Mouse (Mus musculus): ENCODE data around the gene Plekho1. TPM values are rescaled to one million over a fixed set of nuclear protein-coding genes. Genes with fewer than 3 reads are reported as not detected.
"Not testable (repeated sequence)": the region's sequence is repeated elsewhere in the genome, so short reads cannot be mapped to it uniquely, and the experiment has no call there.

Plekho1 gene
- total RNA-seq, 1 experiment from 2014 or later, result 131 TPM

DNA sequence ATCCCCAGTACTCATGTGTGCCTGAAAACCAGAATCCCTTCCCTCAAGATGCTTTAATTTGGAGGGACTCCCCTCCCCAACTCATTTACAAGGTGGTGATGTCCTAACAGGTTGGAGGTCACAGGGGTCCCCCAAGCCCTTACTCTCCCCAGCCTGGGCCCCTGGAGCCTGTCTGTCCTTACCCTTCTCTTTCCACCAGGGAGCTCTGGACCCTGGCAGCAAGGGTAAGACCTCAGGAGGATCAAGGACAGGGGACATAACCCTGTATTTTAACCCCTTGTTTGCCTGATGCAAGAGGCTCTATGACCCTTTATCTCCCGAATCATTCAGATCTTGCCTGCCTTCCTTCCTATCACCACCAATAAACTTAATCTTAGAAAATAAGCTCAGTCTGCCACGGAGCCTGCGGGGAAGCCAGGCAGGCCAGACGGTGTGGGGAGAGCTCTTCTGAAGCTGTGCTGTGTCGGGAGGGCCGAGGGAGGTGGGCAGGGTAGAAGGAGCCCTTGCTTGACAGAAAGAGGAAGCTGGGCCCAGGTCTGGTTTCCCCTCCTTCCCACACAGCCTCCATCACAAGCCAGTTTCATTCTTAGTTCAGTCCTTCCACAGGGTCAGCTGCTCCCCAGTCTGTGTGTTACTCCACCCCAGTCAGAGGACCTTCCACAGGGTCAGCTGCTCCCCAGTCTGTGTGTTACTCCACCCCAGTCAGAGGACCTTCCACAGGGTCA, 8.3 kb downstream of the Plekho1 start:
- ATAC-seq (replicated peaks; ENCODE audit: insufficient number of reproducible peaks, low FRiP score, low TSS enrichment, poor library complexity, severe bottlenecking), result peak; percentile 65

DNA sequence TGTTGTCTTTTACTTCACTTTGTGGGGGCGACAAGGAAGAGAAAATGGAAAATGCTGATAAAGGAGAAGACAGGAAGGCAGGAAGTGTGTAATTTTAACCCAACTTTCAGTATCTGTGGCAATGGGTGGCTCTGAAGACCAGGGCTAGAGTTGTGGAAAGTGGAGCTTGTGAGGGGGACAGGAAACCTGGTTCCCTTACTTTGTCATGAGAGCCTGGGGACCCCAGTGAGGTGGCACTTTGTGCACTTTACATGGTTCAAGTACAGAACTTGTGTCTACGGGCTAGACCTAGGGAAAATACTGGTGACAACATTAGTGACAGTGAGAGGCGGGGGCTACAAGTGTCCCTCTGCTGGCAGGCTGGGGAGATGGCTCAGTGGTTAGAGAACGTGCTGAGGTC, 8.8 kb downstream of the Plekho1 start:
- ATAC-seq (replicated peaks; ENCODE audit: insufficient number of reproducible peaks, low FRiP score, low TSS enrichment, poor library complexity, severe bottlenecking), result no peak

DNA sequence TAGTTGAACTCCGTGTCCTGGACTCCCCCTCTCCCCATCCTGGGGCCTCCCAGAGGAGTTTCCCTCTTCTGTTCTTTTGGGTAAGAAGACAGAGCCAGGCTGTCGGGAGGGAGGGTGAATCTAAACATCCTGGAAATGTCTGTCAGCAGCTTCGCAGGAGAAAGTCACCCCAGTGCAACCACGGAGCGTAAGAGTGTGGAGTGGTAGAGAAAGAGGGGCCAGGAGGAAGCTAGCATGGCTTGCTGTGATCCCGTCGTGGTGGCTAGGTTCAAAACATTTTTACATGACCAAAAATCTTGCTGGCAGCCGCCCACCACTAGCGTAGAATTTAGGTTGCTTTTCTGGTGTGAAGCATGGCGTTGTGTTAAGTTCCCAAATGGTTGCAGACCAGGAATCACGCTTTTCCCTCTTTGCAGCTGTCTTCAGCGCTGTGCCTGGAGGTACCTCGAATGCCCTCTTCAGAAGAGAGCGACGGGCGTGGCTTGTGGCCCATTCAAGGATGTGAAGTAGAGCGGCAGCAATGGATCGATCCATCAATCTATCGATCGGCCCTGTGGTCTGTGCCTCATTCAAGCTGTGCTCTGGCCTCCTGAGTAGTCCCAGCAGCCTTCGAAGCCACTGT, 9.7 kb downstream of the Plekho1 start:
- ATAC-seq (replicated peaks; ENCODE audit: insufficient number of reproducible peaks, low FRiP score, low TSS enrichment, poor library complexity, severe bottlenecking), result peak; percentile 42

DNA sequence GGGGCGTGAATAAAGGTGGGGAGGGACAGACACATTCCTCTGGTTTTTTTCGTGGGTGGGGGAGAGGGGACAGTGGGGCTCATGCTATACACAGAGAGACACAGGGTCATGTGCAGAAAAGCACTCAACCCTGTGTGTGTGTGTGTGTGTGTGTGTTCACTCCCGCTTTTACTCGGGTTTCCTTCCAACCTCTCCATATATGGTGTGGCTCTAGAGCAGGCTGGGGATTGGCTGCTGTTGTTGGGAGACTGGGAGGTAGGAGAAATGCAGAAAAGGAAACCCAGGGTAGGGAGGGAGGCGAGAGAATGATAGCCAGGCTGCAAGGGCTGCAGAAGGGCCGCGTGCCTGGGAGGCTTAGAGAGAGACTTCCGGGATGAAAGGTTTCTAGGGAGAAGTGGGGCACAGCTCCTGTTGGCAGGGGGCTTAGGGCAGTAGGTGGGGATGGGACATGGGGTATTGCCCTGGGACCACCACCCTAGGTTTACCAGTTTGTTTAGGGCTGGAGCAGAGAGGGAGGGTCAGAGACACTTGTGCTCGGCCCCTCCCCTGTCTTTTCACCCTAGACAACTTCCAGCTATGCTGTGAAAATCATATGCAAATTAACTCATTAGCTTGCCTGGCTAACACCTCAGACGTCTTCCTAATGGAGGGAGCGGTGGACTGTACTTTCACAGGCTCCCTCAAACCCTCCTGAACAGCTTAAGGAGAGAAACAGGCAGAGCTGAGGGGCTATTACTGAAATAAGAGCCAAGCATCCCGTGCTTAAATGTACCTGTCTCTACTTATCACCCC, 10.4 kb downstream of the Plekho1 start:
- ATAC-seq (replicated peaks; ENCODE audit: insufficient number of reproducible peaks, low FRiP score, low TSS enrichment, poor library complexity, severe bottlenecking), result no peak

GRCm38 (mm10) chr3:95982129-95982528, 13.7 kb downstream of the Plekho1 start:
- no peak for ATAC-seq (replicated peaks; ENCODE audit: insufficient number of reproducible peaks, low FRiP score, low TSS enrichment, poor library complexity, severe bottlenecking)

- no peak for ATAC-seq (replicated peaks; ENCODE audit: insufficient number of reproducible peaks, low FRiP score, low TSS enrichment, poor library complexity, severe bottlenecking)
Observed at GRCm38 (mm10) chr3:95980276-95980970, 15.4 kb downstream of the Plekho1 start.

- 0 out of 2 replicates have a peak, but pooled peaks have one; percentile 18 for ATAC-seq (replicated peaks; ENCODE audit: insufficient number of reproducible peaks, low FRiP score, low TSS enrichment, poor library complexity, severe bottlenecking)
Observed at GRCm38 (mm10) chr3:95978265-95978664, 17.5 kb downstream of the Plekho1 start.

- ATAC-seq (replicated peaks; ENCODE audit: insufficient number of reproducible peaks, low FRiP score, low TSS enrichment, poor library complexity, severe bottlenecking), result not testable (repeated sequence)
Observed at GRCm38 (mm10) chr3:95977587-95977986, 18.2 kb downstream of the Plekho1 start.

- peak; percentile 48 for ATAC-seq (replicated peaks; ENCODE audit: insufficient number of reproducible peaks, low FRiP score, low TSS enrichment, poor library complexity, severe bottlenecking)
Observed at GRCm38 (mm10) chr3:95977079-95977478, 18.7 kb downstream of the Plekho1 start.

GRCm38 (mm10) chr3:95972873-95973634, 22.7 kb downstream of the Plekho1 start:
- peak; percentile 59 for ATAC-seq (replicated peaks; ENCODE audit: insufficient number of reproducible peaks, low FRiP score, low TSS enrichment, poor library complexity, severe bottlenecking)

DNA sequence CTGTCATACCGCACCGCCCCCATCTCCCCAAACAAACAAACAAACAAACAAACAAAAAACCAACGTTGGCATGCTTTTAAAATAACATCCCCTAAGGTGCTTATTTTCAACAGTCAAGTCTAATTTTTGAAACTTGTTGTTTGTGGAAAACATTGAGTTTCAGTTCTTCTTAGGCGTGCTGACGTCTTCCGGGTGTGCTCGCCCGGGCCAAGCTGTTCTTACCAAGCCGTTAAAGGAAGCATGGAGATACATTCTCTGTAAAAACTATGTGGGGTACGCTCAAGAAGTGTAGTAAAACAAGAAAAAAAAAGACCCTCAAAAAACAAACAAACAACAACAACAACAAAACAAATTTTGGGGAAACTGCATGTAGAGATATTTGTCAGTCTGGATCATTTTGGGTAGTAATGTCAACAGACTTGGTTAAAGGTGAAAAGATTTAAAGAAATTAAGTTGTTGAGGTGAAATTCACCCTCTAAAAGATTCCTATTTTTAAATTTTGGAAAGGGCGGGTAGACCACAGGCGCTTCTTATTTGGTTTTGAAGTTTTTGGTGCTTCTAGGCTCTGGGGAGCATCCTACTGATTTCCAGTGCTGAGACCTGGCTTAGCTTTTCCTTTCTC, 23.4 kb downstream of the Plekho1 start:
- ATAC-seq (replicated peaks; ENCODE audit: insufficient number of reproducible peaks, low FRiP score, low TSS enrichment, poor library complexity, severe bottlenecking), result peak; percentile 65; the same call in 1 of the 2 replicates

- not testable (repeated sequence) for ATAC-seq (replicated peaks; ENCODE audit: insufficient number of reproducible peaks, low FRiP score, low TSS enrichment, poor library complexity, severe bottlenecking)
Observed at GRCm38 (mm10) chr3:95970661-95971060, 25.1 kb downstream of the Plekho1 start.

DNA sequence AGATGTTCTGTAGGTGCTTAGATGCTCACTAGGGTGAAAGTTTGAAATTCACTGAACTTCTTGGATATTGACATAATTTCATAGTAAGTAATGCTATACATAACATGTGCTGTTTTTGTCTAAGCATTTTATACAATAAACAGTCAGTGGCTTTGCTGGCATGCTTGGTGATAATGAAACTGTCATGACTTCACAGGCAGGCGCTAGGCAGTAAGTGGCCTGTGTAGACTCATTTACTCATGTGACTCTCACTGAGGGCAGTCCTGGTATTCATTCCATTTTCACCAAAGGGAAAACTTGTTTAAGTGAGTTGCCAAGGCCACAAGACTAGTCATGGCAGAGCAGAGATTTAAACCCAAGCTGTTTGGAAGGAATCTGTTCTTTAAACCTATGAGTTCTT, 26.5 kb downstream of the Plekho1 start:
- ATAC-seq (replicated peaks; ENCODE audit: insufficient number of reproducible peaks, low FRiP score, low TSS enrichment, poor library complexity, severe bottlenecking), result no peak

- ATAC-seq (replicated peaks; ENCODE audit: insufficient number of reproducible peaks, low FRiP score, low TSS enrichment, poor library complexity, severe bottlenecking), result no peak
Observed at GRCm38 (mm10) chr3:95965518-95966451, 30.0 kb downstream of the Plekho1 start.

GRCm38 (mm10) chr3:95963681-95964080, 32.1 kb downstream of the Plekho1 start:
- ATAC-seq (replicated peaks; ENCODE audit: insufficient number of reproducible peaks, low FRiP score, low TSS enrichment, poor library complexity, severe bottlenecking), result no peak

GRCm38 (mm10) chr3:95963230-95963629, 32.6 kb downstream of the Plekho1 start:
- no peak for ATAC-seq (replicated peaks; ENCODE audit: insufficient number of reproducible peaks, low FRiP score, low TSS enrichment, poor library complexity, severe bottlenecking)

DNA sequence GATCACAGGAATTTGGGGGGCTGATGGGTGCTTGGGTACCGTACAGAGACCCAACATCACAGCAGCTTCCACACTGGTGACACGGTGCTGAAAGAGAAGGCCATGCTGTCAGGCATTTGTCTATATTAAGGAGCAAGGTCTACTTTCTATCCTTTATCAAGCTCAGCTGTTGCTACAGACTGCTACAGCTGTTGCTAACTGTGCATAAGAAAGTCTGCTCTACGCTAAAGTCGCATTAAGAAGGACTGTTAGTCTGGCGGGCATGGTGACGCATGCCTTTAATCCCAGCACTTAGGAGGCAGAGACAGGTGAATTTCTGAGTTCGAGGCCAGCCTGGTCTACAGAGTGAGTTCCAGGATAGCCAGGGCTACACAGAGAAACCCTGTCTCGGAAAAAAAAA, 33.6 kb downstream of the Plekho1 start:
- not testable (repeated sequence) for ATAC-seq (replicated peaks; ENCODE audit: insufficient number of reproducible peaks, low FRiP score, low TSS enrichment, poor library complexity, severe bottlenecking)

Measured in monocyte, adult 5-6 weeks (primary cell).